Mouse (Mus musculus) kidney, adult 2 months (tissue): ENCODE data around the gene Snrnp48.

Experiments
- CTCF ChIP-seq: fragments of 200-500 bp; conservative IDR thresholded peaks from 2 replicates; pipeline ENCODE4 v1.5.1; 2011; ENCODE audit warnings: low read depth, mild to moderate bottlenecking, control low read depth, low read length, moderate library complexity, mixed read lengths; ENCODE audit not compliant: insufficient read depth, insufficient read length
- POLR2A ChIP-seq: fragments of 200-500 bp; IDR thresholded peaks from one replicate; pipeline ENCODE4 v1.6.1; 2011; ENCODE audit warnings: low read depth, low read length, control low read depth

DNA sequence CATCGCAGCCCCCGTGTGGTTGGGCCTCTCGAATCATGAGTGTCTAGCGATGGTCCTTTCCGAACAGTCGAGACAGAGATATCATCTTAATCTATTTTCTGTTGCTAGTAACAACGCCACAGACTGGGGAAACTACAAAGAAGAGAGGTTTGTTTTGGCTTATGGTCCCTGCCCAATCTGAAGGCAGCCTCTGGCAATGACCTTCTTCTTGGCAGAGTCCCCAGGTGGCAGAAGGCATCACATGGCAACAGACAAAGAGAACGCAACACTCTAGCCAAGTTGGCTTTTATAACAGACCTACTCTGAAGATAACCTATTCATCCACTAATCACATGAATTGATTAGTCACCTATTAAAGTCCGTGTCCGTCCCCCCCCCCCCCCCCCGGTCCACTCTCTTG, 39.8 kb upstream of the Snrnp48 start:
- no peak for TF ChIP-seq CTCF
- no peak for TF ChIP-seq POLR2A
